Mouse (Mus musculus): ENCODE measurements at regions not wholly inside any gene's neighbourhood (a gene's known extent, or its start where the extent isn't known, plus 50 kb on each side); places are given as distances from the start of the nearest gene placed in this dataset.

DNA sequence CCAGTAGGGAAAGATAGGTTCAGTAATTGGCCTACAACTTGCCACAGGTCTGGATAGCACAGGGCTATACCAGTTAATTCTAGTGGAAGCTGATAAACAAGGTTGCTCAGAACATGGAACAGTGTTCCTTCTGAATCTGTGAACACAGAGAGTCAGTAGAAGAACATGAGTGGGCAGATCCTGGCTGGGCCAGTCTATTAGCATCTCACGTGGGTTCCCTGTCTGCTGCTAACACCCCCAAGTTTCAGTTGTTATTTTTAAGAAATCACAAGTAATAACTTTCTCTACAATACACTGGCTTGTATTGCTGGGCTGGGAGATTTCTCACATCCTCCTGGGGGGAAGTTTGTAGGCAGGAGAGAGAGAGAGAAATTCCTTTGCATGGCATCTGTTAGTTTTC is 369.0 kb upstream of the Pbx1 start:
- H3K27me3 ChIP-seq = no peaks in the 10 kb centered on the region
- no peak overlapping the region for H3K27ac ChIP-seq
- H3K4me3 ChIP-seq = no peak overlapping the region
- H3K9ac ChIP-seq = no peak overlapping the region
- H3K4me2 ChIP-seq = no peak overlapping the region
- 55% methylated on average over 1 of the region's 1 CpGs for WGBS
- H3K4me1 ChIP-seq (replicated peaks) = no peaks in the 10 kb centered on the region
- H3K36me3 ChIP-seq = no peaks in the 10 kb centered on the region
- no peak for ATAC-seq (replicated peaks; ENCODE audit: insufficient number of reproducible peaks, insufficient read depth, low FRiP score, low read depth)
- no peaks in the 10 kb centered on the region for H3K9me3 ChIP-seq (replicated peaks)

DNA sequence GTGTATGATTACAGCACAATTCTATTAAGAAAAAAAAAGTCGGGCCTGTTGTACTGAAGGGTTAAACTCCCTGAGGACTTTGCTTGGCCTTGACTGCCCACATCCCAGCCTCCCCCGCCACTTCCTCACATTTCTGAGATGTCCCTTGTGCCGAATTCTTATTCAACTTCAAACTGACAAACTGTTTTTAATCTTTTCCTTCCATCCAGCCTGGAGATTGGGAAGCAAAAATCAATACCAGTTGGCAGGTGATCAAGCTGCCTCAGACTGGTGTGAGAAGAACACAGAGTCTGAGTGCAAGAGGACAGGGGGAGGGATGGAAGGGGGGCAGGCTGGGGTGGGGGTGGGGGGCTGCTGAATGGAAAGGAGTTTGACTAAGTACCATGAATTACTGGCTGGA is 354.7 kb upstream of the Pbx1 start:
- no peak overlapping the region for H3K27ac ChIP-seq
- no peaks in the 10 kb centered on the region for H3K9me3 ChIP-seq (replicated peaks)
- H3K9ac ChIP-seq = no peak overlapping the region
- H3K4me3 ChIP-seq = no peak overlapping the region
- no peak for ATAC-seq (replicated peaks; ENCODE audit: insufficient number of reproducible peaks, insufficient read depth, low FRiP score, low read depth)
- H3K4me2 ChIP-seq = no peak overlapping the region
- peaks cover 3% of the 10 kb centered on the region; the same call in 1 of the 2 replicates for H3K4me1 ChIP-seq (replicated peaks)
- no peaks in the 10 kb centered on the region for H3K27me3 ChIP-seq
- H3K36me3 ChIP-seq = no peaks in the 10 kb centered on the region
- 43% methylated on average over 3 of the region's 3 CpGs for WGBS

DNA sequence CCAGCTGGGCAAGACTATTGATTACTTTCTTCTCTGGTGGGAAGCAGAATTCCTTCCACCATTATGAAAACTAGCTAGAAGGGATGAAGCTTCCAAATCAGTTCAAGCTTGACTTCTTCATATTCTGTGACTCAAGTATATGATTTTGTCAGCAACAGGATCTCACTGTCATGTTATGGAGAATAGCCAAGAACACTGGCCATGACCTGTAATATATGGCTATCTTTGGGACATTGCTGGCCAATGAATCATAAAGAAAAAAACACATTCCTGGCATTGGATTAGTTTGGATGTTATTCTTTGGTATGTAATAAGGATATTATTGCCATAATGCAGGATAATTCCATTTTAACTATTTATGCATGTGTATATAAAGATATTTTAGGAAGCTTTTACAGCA is 351.8 kb upstream of the Pbx1 start:
- H3K27me3 ChIP-seq = no peaks in the 10 kb centered on the region
- ATAC-seq (replicated peaks; ENCODE audit: insufficient number of reproducible peaks, insufficient read depth, low FRiP score, low read depth) = no peak
- no peak overlapping the region for H3K27ac ChIP-seq
- H3K9me3 ChIP-seq (replicated peaks) = no peaks in the 10 kb centered on the region
- peaks cover 3% of the 10 kb centered on the region; the same call in 1 of the 2 replicates for H3K4me1 ChIP-seq (replicated peaks)
- H3K4me3 ChIP-seq = no peak overlapping the region
- no peak overlapping the region for H3K4me2 ChIP-seq
- H3K36me3 ChIP-seq = no peaks in the 10 kb centered on the region
- H3K9ac ChIP-seq = no peak overlapping the region

DNA sequence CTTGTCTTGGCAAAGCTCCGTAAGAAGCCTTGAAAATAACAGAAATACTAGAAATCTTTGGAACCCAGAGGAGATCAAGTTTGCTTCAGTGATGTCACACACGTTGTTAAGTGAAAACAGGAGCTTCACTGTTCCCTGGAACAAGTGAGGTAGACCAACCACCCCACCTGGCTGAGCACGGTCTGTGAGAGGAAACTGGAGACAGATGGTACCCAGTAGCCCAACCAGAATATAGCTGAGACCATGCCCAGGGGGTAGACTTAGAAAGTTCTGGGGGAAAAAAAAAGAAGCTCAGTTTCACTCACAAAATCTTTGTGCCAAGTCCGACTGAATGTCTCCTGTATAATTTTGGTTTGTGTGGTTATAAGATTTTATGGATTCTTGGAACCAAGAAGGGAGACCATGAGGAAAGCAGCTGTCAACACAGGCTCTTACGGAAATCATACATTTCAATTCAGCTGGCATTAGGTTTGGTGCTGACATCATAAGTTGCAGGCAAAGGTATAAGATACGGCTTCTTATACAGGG is 332.4 kb upstream of the Pbx1 start:
- no peak for ATAC-seq (replicated peaks; ENCODE audit: insufficient number of reproducible peaks, insufficient read depth, low FRiP score, low read depth)
- Histone ChIP-seq H3K36me3 (no peaks in the 10 kb centered on the region), H3K9ac (no peak overlapping the region), H3K27ac (no peak overlapping the region), H3K4me2 (no peak overlapping the region), H3K9me3 (replicated peaks) (no peaks in the 10 kb centered on the region), H3K4me3 (no peak overlapping the region), H3K27me3 (no peaks in the 10 kb centered on the region), H3K4me1 (replicated peaks) (no peaks in the 10 kb centered on the region)
- WGBS = 69% methylated on average over 6 of the region's 6 CpGs

DNA sequence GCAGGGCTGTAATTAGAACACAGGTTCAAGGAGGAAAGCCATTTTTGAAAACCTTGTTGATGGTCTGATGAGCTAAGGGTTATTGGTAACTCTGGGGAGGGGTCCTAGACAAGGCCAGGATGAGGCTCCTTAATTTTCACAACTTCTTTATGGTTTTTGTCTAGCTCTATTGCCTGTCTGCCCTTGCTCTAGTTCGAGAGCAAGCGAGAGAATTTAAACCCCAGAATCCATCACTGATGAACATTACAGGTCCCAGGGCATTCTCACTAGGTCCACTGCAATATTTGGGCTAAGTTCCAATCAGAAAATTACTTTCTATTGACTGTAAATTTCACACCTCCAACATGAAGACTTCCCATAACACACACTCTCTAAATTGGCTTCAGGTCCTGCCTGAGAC is 329.0 kb upstream of the Pbx1 start:
- ATAC-seq (replicated peaks; ENCODE audit: insufficient number of reproducible peaks, insufficient read depth, low FRiP score, low read depth) = no peak
- 86% methylated on average over 2 of the region's 2 CpGs for WGBS
- Histone ChIP-seq H3K27me3 (no peaks in the 10 kb centered on the region), H3K27ac (no peak overlapping the region), H3K36me3 (no peaks in the 10 kb centered on the region), H3K4me3 (no peak overlapping the region), H3K9ac (no peak overlapping the region), H3K4me1 (replicated peaks) (no peaks in the 10 kb centered on the region), H3K9me3 (replicated peaks) (no peaks in the 10 kb centered on the region), H3K4me2 (no peak overlapping the region)

DNA sequence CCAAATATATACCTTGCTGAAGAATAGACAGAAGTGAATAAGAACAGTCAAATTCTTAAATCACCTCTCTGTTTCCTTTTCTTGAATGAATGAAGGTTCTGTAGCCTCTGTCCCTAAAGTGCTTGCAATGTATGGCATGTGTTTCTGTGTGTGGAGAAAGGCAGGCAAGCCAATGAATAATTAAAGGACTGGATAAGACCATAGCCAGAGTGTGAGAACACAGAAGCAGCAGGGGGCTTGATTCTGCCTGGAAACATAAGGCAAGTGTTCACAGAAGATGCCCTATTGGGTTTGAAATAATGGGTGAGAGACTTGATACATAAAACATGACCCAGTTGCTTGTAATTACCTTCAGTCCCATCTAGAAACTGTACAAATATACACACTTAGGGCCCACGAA is 328.2 kb upstream of the Pbx1 start:
- ATAC-seq (replicated peaks; ENCODE audit: insufficient number of reproducible peaks, insufficient read depth, low FRiP score, low read depth) = no peak
- H3K9ac ChIP-seq = no peak overlapping the region
- H3K27ac ChIP-seq = no peak overlapping the region
- no peak overlapping the region for H3K4me3 ChIP-seq
- H3K4me1 ChIP-seq (replicated peaks) = no peaks in the 10 kb centered on the region
- H3K4me2 ChIP-seq = no peak overlapping the region
- 76% methylated on average over 1 of the region's 1 CpGs for WGBS
- H3K9me3 ChIP-seq (replicated peaks) = no peaks in the 10 kb centered on the region
- no peaks in the 10 kb centered on the region for H3K27me3 ChIP-seq
- no peaks in the 10 kb centered on the region for H3K36me3 ChIP-seq

DNA sequence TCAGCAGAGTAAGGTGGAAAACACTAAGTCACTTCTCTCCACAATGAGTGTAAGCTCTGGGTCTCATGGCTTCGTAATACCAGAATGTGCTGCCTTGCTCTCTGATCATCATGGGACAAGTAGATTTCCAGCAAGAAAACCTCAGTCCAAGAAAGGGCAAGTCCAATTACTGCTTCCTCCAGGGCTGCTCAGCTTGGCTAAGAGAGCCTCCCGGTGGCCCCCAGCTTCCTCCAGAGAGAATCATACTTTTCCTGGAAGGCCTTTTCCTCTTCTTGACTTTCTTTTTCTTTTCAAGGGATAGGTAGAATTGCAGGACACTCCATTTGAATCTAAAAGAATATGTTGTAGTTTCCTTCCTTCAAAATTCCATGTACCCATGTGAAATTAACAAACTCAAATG is 326.8 kb upstream of the Pbx1 start:
- H3K36me3 ChIP-seq = no peaks in the 10 kb centered on the region
- WGBS = 67% methylated on average over 2 of the region's 2 CpGs
- H3K9me3 ChIP-seq (replicated peaks) = no peaks in the 10 kb centered on the region
- no peak overlapping the region for H3K9ac ChIP-seq
- H3K4me1 ChIP-seq (replicated peaks) = no peaks in the 10 kb centered on the region
- no peaks in the 10 kb centered on the region for H3K27me3 ChIP-seq
- no peak for ATAC-seq (replicated peaks; ENCODE audit: insufficient number of reproducible peaks, insufficient read depth, low FRiP score, low read depth)
- no peak overlapping the region for H3K4me3 ChIP-seq
- H3K4me2 ChIP-seq = no peak overlapping the region
- no peak overlapping the region for H3K27ac ChIP-seq

DNA sequence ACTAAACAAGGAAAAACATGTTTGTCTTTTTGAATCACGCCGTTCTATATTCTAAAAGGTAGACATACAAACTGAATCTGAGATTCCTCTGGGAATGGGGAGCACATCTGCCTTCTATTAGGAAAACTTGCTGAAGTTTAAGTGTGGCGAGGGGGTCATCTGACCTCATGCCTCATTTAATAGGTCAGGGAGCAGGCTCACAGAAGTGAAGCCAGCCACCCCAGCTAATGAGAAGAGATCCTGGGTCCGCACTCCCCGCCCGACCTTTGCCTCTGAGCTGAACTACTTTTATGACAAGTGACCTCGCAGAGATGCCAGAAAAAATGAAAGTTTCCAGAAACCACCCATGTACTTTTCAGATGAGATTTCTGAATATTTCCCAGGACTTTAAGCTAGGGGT is 322.1 kb upstream of the Pbx1 start:
- no peak overlapping the region for H3K4me2 ChIP-seq
- no peaks in the 10 kb centered on the region for H3K36me3 ChIP-seq
- H3K27ac ChIP-seq = no peak overlapping the region
- WGBS = 77% methylated on average over 7 of the region's 7 CpGs
- H3K9ac ChIP-seq = no peak overlapping the region
- no peaks in the 10 kb centered on the region for H3K9me3 ChIP-seq (replicated peaks)
- no peaks in the 10 kb centered on the region for H3K4me1 ChIP-seq (replicated peaks)
- no peak for ATAC-seq (replicated peaks; ENCODE audit: insufficient number of reproducible peaks, insufficient read depth, low FRiP score, low read depth)
- H3K27me3 ChIP-seq = no peaks in the 10 kb centered on the region
- no peak overlapping the region for H3K4me3 ChIP-seq

DNA sequence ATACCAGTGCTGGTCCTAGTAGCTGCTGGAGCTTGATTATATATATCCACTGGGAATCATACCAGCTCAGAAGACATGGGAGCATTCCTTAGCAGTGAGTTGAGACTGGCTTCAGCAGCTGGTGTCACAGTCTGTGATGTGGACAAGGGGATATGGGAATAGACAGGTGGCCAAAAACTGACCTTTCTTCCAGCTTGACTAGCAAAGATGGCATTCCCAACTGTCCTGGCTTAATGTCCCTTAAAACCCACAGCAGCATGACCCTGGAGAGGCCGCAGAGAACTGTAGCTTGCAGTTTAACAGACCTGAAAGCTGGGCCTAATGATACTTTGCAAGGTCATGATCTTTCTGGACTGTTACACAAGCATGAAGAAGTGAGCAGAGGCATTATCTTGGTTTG is 311.4 kb upstream of the Pbx1 start:
- no peaks in the 10 kb centered on the region for H3K9me3 ChIP-seq (replicated peaks)
- no peak overlapping the region for H3K4me2 ChIP-seq
- no peak for ATAC-seq (replicated peaks; ENCODE audit: insufficient number of reproducible peaks, insufficient read depth, low FRiP score, low read depth)
- H3K9ac ChIP-seq = no peak overlapping the region
- no peak overlapping the region for H3K27ac ChIP-seq
- no peaks in the 10 kb centered on the region for H3K27me3 ChIP-seq
- no peaks in the 10 kb centered on the region for H3K4me1 ChIP-seq (replicated peaks)
- no peaks in the 10 kb centered on the region for H3K36me3 ChIP-seq
- no peak overlapping the region for H3K4me3 ChIP-seq
- 87% methylated on average over 1 of the region's 1 CpGs for WGBS

DNA sequence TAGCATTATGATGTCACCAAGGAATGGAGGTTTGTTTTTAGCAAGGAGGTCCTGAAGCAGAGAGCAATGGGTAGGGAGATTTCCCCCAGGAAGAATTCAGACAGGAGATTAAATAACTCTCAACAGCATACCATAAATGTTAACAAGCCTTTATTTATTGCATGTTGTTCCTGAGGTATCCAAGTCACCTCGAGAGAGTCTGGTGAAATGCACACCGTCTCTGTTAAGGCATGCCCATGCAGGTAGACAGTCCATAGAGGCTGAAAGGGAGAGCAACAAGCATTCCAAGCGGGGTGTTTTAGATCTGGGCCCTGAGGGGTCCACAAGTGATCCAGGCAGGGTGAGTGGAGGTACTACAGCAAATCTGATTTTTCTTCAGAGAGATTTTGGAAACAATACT is 305.9 kb upstream of the Pbx1 start:
- Histone ChIP-seq H3K36me3 (no peaks in the 10 kb centered on the region), H3K9ac (no peak overlapping the region), H3K27ac (no peak overlapping the region), H3K4me2 (no peak overlapping the region), H3K4me3 (no peak overlapping the region), H3K9me3 (replicated peaks) (no peaks in the 10 kb centered on the region), H3K4me1 (replicated peaks) (no peaks in the 10 kb centered on the region), H3K27me3 (no peaks in the 10 kb centered on the region)
- 63% methylated on average over 3 of the region's 3 CpGs for WGBS
- no peak for ATAC-seq (replicated peaks; ENCODE audit: insufficient number of reproducible peaks, insufficient read depth, low FRiP score, low read depth)

DNA sequence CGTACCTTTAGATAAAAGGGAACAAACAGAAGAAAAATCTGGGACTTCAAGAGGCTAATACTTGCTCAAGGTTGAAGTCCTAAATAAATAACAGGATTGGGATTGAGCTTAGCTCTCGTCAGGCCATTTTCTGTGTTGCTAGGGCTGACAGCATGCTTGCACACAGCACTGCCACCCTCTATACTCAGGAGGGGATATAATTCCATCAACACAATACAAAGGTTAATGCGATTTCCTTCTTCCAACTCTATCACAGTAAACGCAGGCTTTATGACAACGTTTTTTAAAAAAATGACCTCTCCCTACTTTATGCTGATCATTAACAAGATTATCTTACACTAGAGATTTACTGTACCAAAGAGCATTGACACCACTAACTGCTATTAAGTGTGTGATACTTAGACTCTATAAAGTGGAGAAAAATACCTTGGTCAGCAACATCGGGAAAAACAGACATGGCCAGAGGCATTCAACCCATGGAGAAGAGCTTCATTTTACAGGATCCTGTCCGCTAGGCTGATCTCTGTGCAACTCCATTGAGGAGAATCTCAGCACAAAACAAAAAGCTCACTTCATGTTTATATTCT is 305.3 kb upstream of the Pbx1 start:
- H3K27ac ChIP-seq = no peak overlapping the region
- no peak overlapping the region for H3K9ac ChIP-seq
- 75% methylated on average over 7 of the region's 7 CpGs for WGBS
- no peaks in the 10 kb centered on the region for H3K27me3 ChIP-seq
- ATAC-seq (replicated peaks; ENCODE audit: insufficient number of reproducible peaks, insufficient read depth, low FRiP score, low read depth) = no peak
- no peaks in the 10 kb centered on the region for H3K36me3 ChIP-seq
- no peaks in the 10 kb centered on the region for H3K4me1 ChIP-seq (replicated peaks)
- no peaks in the 10 kb centered on the region for H3K9me3 ChIP-seq (replicated peaks)
- no peak overlapping the region for H3K4me2 ChIP-seq
- no peak overlapping the region for H3K4me3 ChIP-seq

DNA sequence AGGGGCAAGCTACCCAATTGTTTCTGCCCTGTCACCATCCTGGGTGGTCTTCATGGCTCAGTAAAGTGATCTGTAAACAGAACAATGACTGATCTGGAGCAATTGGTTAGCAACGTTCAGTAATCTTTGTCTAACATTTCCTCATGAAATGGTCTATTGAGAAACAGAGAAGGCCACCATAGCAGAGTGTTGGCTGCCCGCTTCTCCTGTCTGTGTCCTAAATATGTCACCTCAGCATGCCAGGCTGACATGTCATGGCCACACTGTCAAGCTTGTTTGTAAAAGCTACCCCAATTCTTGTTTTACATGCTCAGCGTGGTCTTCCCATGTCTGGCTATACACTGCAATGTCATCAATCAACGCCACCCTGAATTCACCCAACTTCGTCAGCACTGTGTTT is 301.0 kb upstream of the Pbx1 start:
- 71% methylated on average over 5 of the region's 5 CpGs for WGBS

More for the DNA sequence above, 301.0 kb upstream of the Pbx1 start:
- Histone ChIP-seq H3K27ac (no peak overlapping the region), H3K4me2 (no peak overlapping the region), H3K4me3 (no peak overlapping the region), H3K9ac (no peak overlapping the region), H3K4me1 (replicated peaks) (no peaks in the 10 kb centered on the region), H3K9me3 (replicated peaks) (no peaks in the 10 kb centered on the region), H3K36me3 (no peaks in the 10 kb centered on the region), H3K27me3 (no peaks in the 10 kb centered on the region)
- no peak for ATAC-seq (replicated peaks; ENCODE audit: insufficient number of reproducible peaks, insufficient read depth, low FRiP score, low read depth)

All from heart, embryonic 15.5 days (tissue).